Mouse (Mus musculus): ENCODE results near the gene Slc24a4.
A peak's percentile ranks its signal among the peaks of the same experiment; 100 is the strongest.
"Not testable (repeated sequence)": the region's sequence is repeated elsewhere in the genome, so short reads cannot be mapped to it uniquely, and the experiment has no call there.

The Slc24a4 gene

DNA sequence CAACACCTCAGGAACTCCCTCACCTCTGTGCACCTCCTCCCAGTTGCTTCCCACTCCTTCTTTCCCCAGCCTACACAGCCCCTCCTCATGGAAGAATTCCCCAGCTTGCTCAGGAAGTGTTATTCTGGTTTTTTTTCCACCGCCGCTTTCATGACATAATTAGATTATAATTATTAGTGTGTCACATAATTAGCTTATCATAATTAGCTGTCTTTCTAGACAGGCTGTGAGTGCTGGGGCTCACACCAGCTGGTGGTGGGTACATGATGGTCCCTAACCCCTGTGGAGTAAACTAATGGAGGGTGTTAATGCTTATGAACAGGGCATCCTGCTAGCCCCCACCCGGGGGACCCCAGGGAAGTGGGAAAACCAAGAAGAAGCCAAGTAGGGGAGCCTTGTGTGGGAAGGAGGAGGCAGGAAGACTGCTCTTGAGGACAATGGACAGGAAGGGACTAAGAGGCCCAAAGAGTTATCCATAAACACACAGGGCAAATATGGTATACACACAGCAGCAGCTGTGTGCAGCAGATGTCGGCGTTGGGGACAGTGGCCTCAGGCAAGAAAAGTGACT is 38.2 kb downstream of the Slc24a4 start:
- DNase-seq (ENCODE audit: low spot score) = peak; percentile 30

DNA sequence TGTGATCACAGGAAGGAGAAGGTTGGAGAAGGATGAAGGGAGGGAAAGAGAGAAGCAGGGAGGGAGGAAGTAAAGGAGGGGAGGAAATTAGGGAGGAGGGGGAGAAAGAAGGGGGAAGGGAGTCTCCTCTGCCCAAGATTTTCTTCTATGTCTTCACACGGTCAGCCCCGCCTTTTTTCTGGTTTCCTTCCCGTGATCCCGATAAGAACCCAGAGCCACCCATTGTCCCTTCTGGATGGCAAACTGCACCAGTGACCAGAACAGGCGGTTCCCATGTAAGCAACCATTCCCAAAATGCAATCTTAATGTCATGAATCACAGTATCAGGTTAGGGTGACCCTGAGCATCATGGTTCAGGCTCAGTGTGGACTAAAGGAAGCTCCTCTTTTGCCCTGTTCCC is 38.8 kb downstream of the Slc24a4 start:
- no peak for DNase-seq (ENCODE audit: low spot score)

DNA sequence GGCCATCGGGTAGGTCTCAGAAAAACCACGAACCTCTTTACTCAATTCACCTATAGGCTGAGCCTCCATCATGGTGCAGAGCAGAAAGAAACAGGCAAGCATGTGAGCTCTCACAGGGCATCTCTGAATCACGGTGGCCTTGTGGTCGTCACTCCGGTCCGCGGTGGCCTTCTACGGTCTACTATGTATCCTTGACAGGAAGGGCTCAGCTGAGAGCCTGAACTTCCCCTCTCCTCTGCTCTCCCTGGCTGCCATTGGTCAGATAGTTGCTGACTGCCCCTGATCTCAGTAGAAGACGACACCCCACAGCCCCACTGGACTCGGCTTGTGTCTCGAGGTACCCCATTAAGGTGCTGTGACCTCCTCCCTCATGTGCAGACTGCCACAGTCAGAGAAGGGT is 44.2 kb downstream of the Slc24a4 start:
- no peak for DNase-seq (ENCODE audit: low spot score)

DNA sequence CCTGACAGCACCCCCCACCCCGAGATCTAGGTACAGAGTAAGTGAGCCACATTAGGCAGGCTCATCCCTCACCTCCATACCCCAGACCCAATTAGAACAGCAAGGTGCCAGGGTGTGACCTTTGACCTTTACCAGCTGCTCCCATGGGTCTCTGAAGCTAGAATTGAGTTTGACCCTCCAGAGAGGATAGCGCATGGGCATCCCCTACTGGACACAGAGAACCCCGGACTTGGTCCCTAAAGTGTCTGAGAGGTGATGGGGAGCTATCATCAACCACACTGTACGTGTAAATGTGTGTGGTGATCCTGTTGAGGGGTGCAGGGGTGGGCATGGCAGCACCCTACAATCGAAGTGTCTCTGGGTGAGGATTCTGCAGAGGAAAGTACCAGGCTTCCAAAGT is 44.8 kb downstream of the Slc24a4 start:
- no peak for DNase-seq (ENCODE audit: low spot score)

DNA sequence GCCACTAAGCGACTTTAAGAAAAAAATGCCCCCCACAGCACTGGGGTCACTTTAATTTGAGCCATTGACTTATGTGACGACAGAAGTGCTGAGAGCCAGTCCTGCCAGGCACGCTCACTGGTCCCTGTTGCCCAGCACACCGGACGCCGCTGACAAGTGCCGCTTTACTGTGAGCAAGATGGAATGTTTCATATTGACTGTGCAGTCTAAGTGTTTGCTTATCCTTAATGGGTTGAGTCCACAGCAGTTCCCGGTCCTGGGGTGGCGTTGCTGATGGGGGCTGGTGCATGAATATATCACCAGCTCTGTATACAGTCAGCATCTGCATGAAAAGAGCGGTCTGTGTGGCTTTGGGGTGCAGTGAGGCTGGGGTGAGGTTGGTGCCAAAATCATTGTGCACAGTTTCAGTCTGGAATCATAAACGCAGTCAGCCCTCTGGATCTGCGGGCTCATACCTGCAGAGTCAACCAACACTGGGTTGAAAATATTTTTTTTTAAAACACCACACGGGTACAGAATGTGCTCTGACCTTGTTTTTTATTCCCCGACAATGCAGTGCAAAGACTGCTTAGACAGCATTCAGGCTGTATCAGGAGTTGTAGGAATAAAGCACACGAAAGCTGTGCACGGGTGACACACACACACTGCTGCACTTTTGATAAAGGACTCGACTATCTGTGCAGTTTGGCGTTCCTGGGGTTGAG is 52.0 kb downstream of the Slc24a4 start:
- DNase-seq (ENCODE audit: low spot score) = no peak

DNA sequence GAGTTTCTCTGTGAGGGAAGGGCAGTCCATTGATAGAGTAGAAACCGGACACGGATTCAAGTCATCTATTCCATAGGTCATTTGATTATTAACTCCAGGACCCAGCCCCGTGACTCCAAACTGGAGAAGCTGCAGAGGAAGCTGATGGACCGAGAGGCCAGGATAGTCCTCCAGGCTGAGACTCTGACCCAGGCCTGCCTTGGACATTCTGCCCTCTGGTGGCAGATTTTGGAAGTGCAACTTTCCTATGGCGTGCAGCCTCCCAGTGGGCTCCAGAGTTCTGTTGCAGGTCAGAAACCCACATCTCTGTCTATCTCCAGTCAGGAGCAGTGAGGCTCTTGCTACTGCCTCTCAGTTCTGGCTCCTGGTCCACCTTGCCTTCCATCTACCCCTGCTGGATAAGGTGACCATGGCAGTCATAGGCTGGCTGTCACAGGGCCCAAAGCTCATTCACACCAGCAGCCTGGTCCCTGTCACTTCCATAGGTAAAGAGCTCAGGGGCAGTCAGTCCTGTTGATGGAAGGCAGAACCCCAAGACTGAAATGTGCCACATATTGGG is 53.3 kb downstream of the Slc24a4 start:
- DNase-seq (ENCODE audit: low spot score) = peak; percentile 78

DNA sequence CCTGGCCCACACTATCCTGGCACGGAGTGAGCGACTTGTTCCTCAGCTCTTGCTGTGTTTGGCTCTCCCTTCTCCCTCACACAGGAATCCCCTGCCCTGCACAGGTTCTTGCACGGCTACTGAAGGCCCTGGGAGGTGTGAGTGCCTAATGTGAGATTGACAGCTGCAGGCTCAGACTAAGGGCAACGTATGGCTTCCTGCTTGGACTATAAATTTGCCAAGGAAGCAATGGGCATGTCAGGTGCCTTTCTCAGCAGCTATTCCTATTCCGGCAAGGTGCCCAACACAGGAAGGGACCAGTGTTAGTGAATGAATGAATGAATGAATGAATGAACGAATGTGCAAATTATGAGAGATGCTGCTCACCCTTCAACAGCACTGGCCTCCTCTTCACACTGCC is 54.1 kb downstream of the Slc24a4 start:
- no peak for DNase-seq (ENCODE audit: low spot score)

DNA sequence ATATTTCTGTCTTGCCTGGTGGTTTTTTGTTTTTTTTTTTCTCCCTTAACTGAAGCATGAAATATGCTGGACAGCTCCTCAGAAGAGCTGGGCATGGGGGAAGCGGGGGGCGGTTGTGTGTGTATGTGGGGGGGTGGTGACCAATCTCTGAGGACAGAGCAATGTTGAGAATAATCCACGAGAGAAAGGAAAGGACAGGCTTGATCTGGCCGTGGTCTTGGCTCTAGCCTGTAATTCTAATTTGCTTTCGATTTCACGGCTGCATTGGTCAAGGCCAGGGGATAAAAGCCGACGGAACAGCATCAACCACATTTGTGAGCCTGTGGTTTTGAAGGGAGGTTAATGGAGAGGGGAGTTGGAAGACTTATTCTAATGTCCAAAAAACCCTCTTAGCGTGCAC is 54.7 kb downstream of the Slc24a4 start:
- DNase-seq (ENCODE audit: low spot score) = no peak

DNA sequence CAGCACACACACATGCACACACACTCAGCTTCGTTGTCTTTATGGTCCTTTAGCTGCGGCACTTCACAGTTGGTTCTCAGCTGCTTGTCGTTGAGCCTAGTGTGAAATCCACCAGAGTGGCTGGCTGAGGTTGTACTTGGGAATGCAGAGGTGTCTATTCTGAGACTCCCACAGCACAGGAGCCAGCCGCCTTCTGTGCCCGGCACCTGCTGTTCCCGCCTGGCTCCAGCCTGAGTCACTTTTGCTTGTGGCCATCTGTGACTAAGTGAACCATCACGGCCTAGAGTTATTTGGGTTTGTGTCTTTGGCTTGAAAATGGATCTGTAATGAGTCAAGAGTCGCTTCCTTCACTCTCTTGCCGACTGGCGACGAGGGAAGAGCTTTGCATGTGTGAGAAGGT is 62.3 kb downstream of the Slc24a4 start:
- DNase-seq (ENCODE audit: low spot score) = no peak

DNA sequence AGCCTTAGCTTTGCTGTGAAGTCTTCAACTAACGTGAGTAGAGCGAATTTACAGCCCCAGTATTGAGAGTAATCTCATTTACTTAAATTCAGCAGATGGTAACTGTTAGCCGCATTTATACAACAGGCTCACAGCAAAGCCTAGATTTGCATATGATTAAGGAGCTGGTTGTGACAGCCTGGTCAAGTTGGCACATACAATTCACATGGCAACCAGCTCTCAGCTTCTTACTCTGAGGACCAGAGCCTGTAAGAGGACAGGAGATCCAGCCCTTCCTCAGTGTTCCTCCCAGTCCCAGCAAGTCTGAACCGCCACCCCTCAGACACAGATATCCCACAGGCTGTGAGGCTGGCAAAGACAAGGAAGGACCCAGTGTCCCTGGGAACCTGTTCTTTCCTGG is 73.0 kb downstream of the Slc24a4 start:
- no peak for DNase-seq (ENCODE audit: low spot score)

DNA sequence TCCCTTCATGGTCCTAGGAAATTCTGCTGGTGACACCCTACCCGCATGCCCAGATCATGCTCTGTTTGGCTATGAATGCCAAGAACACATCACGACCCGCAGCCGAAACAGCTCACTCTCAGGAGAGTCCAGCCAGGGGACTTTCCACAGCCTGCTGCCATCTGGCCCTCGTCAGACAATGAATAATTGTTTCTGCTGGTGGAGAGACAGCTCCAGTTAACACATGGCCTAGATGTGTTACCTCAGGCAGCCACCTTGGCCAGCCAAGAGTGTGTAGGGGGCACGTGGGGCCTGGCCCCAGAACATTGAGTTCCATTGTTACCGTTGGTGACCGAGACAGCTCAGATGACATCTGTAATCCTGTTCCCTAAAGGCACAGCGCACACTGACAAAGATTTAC is 74.4 kb downstream of the Slc24a4 start:
- peak; percentile 33 for DNase-seq (ENCODE audit: low spot score)

DNA sequence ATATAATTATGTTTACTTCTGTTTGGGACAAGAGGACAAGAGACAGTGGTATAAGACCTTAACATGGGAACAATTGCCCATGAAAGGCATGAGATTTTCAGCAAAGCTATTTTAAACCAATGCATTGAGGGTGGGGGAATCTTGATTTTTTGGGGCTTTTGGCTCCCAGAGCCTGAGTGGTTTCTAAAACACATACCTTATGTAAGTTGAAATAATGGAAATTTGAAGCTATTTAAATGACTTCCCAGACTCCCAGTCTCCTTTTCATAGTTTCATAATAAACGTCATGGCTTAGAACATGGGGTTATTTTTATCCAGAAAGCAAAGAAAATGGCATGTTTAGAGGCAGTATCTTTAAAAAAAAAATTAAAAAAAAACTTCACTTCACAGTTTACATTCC is 77.9 kb downstream of the Slc24a4 start:
- DNase-seq (ENCODE audit: low spot score) = no peak

DNA sequence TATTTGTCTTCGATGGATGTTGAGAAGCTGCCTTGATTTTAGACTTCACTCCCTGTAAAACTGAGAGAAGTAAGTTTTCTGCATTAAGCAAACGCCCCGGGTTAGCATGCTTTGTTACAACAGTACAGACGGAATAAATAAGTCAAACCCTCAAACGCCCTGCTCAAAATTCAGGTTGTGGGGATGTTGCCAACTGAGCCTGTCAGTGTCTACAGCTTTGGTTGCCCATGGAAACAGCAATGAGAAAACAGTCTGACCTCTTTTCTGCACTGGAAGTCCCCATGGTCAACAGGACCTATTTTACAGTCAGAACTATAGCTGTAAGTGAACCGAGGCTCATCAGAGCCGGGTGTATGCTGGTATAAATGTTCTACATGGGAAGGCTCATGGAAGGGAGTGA is 78.7 kb downstream of the Slc24a4 start:
- no peak for DNase-seq (ENCODE audit: low spot score)

DNA sequence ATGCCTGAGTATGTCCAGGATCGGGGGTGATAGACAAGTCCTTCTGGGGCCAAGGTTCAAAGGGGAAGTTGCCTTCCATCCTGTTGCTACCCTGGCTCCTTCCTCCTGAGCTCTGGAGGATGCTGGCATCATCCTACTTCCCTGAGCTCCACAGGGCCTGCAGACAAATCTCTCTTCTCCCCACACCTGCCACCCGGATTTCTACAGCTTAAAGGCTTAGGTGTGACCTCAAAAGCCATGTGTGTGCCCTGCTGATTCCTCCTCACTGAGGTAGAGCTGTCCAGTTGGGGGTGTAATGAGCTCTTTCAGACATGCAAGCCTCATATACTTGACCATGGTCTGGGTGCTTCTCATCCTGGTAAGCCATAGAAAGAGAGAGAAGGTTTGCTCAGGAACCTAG is 82.3 kb downstream of the Slc24a4 start:
- no peak for DNase-seq (ENCODE audit: low spot score)

DNA sequence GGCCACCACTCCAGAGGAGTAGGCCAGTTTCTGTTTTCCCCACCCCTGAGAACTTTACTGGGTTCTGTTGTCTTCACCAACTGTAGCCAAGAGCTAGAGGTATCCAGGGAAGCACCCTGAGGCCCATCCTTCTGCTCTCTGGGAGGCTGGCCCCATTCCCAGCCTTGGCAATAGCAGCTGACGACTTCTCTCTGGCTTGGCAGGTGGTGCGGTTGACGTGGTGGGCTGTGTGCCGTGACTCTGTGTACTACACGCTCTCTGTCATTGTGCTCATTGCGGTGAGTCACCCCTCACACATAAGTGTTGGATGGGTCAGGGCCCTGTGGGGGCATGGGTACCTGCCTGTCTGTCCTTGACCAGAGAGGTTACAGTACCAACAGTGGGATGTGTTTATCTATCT is 94.9 kb downstream of the Slc24a4 start:
- no peak for DNase-seq (ENCODE audit: low spot score)

DNA sequence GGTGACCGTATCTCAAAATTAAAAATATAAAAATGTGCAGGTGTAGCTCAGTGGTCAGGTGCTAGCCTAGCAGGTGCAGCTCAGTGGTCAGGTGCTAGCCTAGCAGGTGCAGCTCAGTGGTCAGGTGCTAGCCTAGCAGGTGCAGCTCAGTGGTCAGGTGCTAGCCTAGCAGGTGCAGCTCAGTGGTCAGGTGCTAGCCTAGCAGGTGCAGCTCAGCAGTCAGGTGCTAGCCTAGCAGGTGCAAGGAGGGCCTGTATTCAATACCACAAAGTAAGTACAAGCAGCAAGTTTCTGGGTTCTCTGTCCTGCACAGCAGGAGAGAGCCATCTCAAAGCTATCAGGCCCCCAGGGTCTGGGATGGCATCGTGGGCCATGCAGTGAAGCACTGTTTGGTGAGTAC is 95.6 kb downstream of the Slc24a4 start:
- not testable (repeated sequence) for DNase-seq (ENCODE audit: low spot score)

DNA sequence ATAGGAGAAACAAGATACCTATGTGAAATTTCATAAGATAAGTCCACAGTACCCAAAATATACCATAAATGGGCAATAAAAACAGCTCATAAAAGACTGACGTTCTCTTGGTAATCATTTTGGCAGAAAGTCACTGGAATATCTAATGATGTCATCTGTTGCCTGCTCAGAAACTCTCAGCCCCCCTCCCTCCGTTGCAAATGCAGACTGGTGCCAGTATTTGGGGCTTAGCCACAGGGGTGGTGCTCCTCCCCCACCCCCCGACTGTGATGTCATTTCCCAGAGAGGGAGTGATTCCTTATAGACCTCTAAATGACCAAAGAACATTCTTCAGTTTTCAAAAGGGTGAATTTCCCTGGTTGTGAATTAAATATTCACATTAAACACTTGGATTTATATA is 96.6 kb downstream of the Slc24a4 start:
- DNase-seq (ENCODE audit: low spot score) = no peak

DNA sequence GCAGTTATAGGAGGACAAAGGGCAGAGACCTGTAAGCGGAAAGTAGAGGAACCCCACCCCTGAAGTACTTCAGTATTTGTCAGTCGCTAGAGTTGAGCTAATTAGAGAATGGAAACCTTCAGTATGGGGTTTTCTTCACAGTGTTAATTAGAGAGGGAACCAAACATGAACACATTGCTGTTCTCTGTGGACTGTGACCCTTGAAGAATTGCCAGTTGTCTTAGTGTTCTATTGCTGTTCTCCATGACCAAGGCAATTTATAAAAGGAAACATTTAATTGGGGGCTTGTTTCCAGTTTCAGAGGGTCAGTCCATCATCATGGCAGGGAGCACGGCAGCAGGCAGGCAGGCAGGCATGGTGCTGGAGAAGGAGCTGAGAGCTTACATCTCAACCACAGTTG is 107.0 kb downstream of the Slc24a4 start:
- no peak for DNase-seq (ENCODE audit: low spot score)

DNA sequence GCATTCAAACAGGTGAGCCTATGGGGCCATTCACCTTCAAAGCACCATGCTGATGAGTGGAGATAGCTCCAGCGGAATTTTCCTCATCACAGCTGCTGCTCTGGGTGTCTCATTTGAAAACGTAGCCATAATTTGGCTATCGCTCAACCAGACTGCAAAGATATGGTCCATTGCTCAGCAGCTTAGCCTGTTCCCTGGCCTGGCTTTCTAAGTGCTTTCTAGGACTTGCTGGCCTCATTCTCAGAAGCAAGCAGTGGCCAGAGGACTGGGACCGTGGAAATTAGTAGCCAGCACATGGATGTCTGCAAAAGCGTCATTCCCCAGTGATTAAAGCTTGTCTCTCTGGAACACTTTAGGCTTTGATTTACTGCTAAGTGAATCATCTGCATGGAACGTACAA is 107.8 kb downstream of the Slc24a4 start:
- no peak for DNase-seq (ENCODE audit: low spot score)

DNA sequence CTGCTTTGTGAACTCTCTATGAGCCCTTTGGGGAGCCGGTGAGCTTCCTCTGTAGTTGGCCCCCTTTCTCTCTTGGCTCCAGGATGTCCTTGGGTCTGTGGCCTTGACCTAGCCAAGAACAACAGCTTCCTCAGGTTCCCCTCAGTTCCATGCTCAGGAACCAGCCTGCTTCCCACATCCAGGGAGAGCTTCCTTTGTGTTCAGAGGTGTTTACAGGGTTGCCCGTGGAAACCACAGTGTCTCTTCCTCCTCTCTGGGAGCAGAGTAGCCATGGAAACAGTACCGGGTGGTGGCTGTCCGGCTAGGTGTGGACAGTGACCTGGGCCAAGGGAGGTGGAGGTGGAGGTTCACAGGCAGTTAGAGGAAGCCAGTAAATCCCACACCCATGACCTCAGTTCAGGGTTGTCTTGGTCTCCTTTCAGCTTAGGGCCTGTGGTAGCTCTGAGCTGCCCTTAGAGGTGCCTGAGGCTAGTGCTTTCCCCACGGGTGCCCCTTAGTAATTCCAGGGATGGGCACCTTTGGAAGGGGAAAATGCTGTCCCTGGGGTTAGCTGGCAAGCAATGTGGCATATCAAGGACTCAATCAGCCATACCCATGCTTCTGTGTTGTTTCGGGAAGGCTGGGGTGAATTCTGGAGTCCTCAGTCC is 113.7 kb downstream of the Slc24a4 start:
- peak; percentile 12 for DNase-seq (ENCODE audit: low spot score)

DNA sequence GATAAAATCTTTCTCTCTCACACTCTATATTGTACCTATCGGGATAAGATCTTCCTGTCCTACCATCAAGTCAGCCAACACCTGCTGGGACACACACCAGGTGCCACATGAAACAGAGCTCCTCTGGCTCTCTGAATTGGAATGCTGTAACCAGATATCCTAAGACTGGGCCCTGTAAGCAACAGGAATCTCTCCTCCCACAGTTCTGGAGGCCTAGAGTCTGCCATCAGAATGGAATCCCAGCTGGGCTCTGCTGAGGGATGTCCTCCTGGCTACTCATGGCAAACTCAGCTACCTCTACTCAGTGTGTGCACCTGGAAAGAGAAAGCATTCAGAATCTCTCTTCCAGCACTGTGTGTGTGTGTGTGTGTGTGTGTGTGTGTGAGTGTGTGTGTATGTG is 115.4 kb downstream of the Slc24a4 start:
- no peak for DNase-seq (ENCODE audit: low spot score)

DNA sequence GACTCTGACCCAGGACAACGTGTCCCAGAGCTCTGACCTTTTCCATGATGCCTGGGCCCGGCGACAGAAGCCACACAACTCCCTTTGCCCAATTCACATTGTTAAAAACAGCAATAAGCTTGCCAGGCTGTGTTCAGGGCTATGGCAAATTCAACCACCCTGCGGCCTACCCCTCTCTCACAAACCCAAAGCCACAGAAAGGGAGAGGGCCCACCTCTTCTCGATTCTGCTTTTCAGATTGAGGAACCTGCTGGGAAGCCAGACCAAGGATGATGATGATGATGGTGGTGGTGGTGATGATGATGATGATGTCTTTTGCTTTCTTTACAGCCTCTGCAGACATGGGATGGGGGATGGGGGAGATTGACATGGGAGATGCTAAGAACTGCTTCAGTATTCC is 117.7 kb downstream of the Slc24a4 start:
- no peak for DNase-seq (ENCODE audit: low spot score)

DNA sequence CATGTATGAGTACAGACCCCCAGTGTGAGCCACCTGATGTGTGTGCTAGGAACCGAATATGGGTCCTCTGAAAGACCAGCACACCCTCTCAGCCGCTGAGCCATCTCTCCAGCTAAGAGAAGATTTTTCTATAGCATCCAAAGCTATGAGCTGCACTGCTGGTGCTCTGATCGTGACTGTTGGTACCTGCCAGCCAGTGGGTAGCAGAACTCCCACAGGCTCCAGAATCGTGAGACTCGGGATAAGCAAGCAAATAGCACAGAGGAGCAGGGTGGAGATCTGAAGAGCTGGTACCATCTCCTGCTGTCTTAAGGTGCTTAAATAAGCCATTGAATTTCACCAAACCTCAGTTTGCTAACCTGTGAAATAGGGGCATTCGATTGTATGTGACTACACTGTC is 119.6 kb downstream of the Slc24a4 start:
- no peak for DNase-seq (ENCODE audit: low spot score)

DNA sequence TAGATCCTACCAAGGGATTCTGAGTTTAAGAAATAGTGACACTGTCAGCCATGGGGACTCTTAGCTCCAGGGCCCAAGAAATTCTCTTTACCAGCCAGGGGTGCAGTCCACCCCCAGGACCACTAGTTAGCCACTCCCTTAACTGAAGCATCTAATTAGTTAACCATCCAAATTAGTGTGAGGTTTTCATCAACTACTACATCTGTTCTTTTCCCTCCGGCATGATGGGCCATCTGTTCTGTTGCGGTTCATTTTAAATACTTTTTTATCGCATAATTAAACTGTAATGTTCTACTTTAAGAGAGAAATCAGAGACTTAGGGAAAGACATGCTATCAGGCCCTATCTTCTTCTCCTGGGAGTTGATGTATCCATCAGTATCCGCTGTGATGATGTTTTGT is 121.8 kb downstream of the Slc24a4 start:
- no peak for DNase-seq (ENCODE audit: low spot score)
